Mouse (Mus musculus): ENCODE data around the gene Rdh11. TPM values are rescaled to one million over a fixed set of nuclear protein-coding genes. Genes with fewer than 3 reads are reported as not detected.

Gene Rdh11
- 38.4 and 44.9 TPM in 2 replicates for polyA plus RNA-seq (2015; fragmentation: Nextera tagmentation; extraction: Ambion mirVana)

DNA sequence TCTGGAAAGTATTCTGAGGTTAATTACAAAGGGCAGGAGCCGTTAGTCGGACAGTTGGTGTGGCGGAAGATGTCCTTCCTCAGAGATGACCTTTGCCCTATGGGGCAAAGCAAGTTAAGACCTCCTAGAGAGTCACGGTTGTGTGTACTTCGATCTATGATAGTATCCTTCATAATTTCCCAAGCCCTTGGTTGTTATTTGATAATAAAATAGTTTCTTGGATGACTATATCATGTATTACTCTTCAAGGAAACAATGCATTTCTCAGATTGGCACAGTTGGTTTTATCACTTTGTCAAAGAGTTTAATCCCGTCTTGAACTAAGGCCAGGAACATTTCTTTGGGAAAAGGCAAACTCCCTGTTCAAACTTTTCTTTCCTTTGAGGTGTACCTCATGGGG lies at the start of gene Rdh11:
Gene Rdh11 (minus strand): TSS at position 101 of the 400 bp plus-strand sequence.
- 64% methylated on average over 6 of the region's 6 CpGs for WGBS
- no peaks in the 10 kb centered on the region for H3K27me3 ChIP-seq (ENCODE audit: control insufficient read depth, insufficient read depth, low read depth, low read length)
- H3K4me1 ChIP-seq (ENCODE audit: control insufficient read depth, insufficient read depth, low read length) = peaks cover 25% of the 10 kb centered on the region
- H3K4me3 ChIP-seq (ENCODE audit: low read depth, low read length) = peak within 1 kb of the TSS; percentile 70
- H3K9me3 ChIP-seq (replicated peaks; ENCODE audit: control insufficient read depth, low read length, poor library complexity, severe bottlenecking) = no peaks in the 10 kb centered on the region
- no peak for ATAC-seq
- peaks cover 3% of the 10 kb centered on the region for H3K36me3 ChIP-seq (ENCODE audit: control insufficient read depth, insufficient read depth, low read length)
- peak within 1 kb of the TSS; percentile 85 for H3K27ac ChIP-seq (ENCODE audit: low read length)
- peak within 1 kb of the TSS; percentile 85 for H3K4me2 ChIP-seq (ENCODE audit: low read length)
- H3K9ac ChIP-seq (ENCODE audit: low read depth, low read length) = peak within 1 kb of the TSS; percentile 79

DNA sequence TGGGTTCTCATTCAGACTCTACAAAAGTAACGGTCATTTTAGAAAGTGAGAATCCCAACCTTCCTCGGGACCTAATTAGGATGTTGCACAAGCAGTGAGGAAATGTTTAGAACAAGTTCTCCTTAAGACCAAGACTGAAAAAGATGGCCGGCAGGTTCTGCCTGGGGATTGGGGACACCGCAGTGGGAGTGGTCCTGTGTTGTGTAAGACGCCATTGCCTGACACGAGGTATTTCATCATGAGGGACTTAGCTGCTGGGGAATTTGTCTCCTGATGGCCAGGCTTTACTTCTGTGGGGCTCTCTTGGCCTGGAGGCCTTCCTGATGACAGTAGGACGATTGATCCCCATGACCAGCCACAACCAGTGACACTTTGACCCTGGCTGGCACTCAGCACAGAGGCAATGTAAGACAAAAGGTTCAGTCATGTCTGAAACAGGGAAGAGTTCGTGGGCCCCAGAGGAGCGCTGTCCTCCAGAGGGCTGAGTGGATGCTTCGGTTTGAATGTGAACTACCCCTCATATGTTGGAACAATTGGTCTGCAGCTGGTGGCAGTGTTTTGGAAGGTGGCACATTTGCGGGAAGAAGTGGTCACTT lies 43.5 kb upstream of the Rdh11 start:
- WGBS = 79% methylated on average over 11 of the region's 11 CpGs
- H3K27me3 ChIP-seq (ENCODE audit: control insufficient read depth, insufficient read depth, low read depth, low read length) = no peaks in the 10 kb centered on the region
- H3K27ac ChIP-seq (ENCODE audit: low read length) = no peak overlapping the region
- H3K4me3 ChIP-seq (ENCODE audit: low read depth, low read length) = no peak overlapping the region
- no peak overlapping the region for H3K4me2 ChIP-seq (ENCODE audit: low read length)
- no peak overlapping the region for H3K9ac ChIP-seq (ENCODE audit: low read depth, low read length)
- no peaks in the 10 kb centered on the region for H3K4me1 ChIP-seq (ENCODE audit: control insufficient read depth, insufficient read depth, low read length)
- ATAC-seq = no peak
- peaks cover 25% of the 10 kb centered on the region for H3K36me3 ChIP-seq (ENCODE audit: control insufficient read depth, insufficient read depth, low read length)
- no peaks in the 10 kb centered on the region for H3K9me3 ChIP-seq (replicated peaks; ENCODE audit: control insufficient read depth, low read length, poor library complexity, severe bottlenecking)

DNA sequence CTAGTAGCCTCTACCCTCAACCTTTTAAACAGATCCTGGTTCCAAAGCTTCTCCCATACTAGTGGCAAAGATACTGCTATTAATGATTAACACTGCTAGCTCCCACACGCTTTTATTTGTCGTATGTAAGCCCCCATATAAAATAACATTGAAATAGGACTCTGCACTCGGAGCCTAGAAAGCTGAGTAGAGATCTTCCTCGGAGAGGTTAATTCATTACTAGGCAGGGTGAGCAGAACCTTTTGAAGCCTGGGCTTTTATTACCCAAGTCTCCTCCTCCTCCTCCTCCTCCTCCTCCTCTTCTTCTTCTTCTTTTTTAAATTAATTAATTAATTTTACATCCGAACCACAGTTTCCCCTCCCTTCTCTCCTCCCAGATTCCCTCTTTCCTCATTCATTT lies 25.4 kb upstream of the Rdh11 start:
- H3K36me3 ChIP-seq (ENCODE audit: control insufficient read depth, insufficient read depth, low read length) = no peaks in the 10 kb centered on the region
- H3K27me3 ChIP-seq (ENCODE audit: control insufficient read depth, insufficient read depth, low read depth, low read length) = no peaks in the 10 kb centered on the region
- no peak overlapping the region for H3K4me2 ChIP-seq (ENCODE audit: low read length)
- no peak for ATAC-seq
- H3K4me1 ChIP-seq (ENCODE audit: control insufficient read depth, insufficient read depth, low read length) = no peaks in the 10 kb centered on the region
- no peak overlapping the region for H3K4me3 ChIP-seq (ENCODE audit: low read depth, low read length)
- WGBS = 70% methylated on average over 5 of the region's 5 CpGs
- no peaks in the 10 kb centered on the region for H3K9me3 ChIP-seq (replicated peaks; ENCODE audit: control insufficient read depth, low read length, poor library complexity, severe bottlenecking)
- no peak overlapping the region for H3K27ac ChIP-seq (ENCODE audit: low read length)
- H3K9ac ChIP-seq (ENCODE audit: low read depth, low read length) = no peak overlapping the region

DNA sequence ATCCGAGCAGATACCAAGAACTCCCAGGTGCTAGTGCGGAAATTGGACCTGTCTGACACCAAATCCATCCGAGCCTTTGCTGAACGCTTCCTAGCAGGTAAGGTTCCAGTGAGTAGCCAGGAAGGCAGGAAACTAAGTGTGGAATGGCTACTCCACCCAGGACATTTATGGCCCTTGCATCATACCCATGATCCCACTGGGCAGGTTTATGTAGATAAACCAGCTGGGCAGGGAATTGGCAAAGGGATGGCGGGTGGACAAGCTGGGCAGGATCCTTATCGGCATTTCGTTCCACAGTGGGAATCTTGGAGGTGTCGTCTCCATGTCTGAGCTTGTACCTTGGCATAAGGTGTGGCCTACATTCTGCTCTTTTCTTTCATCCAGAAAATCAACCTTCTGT lies 19.4 kb upstream of the Rdh11 start:
- Histone ChIP-seq H3K4me2 (ENCODE audit: low read length) (no peak overlapping the region), H3K4me1 (ENCODE audit: control insufficient read depth, insufficient read depth, low read length) (peaks cover 4% of the 10 kb centered on the region), H3K4me3 (ENCODE audit: low read depth, low read length) (no peak overlapping the region), H3K27ac (ENCODE audit: low read length) (no peak overlapping the region), H3K9ac (ENCODE audit: low read depth, low read length) (no peak overlapping the region), H3K27me3 (ENCODE audit: control insufficient read depth, insufficient read depth, low read depth, low read length) (no peaks in the 10 kb centered on the region), H3K9me3 (replicated peaks; ENCODE audit: control insufficient read depth, low read length, poor library complexity, severe bottlenecking) (no peaks in the 10 kb centered on the region), H3K36me3 (ENCODE audit: control insufficient read depth, insufficient read depth, low read length) (no peaks in the 10 kb centered on the region)
- ATAC-seq = no peak
- 91% methylated on average over 8 of the region's 8 CpGs for WGBS

DNA sequence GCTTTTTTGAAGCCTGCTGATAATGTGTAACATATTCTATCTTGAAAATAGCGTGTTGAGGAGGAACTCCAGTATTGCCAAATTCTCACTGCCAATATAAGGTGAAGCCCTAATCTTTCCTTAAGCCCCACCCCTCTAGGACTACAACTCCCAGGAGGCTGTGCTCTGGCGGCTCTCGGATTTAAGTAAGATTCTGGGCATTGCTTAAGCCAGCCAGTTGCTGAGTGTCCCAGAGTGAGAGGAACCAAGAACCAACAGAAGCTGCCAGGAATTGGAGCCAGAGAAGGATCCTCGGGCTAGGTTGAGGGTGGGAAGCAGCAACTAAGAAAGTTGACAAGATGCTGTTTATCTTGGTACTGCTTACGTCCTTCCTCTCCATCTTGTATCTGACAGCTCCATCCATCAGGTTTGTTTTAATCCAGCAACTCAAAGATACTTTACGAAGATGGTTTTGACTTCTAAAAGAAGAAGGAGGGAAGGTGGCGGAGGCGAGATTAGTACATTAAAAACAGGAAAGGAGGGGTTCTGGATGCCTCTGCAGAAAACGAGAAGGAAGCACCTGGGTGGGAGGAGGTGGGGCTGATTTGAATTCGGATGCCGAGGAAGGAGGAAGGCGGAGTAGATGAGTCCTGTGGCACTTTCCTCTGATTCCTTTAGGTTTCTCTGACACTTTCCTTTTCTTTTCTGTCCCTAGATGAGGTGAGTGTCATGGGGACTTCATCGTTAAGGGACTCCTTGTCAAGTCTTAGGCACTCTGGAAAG lies 16.8 kb upstream of the Rdh11 start, which contains the start of gene Rdh12:
Gene Rdh12 (plus strand): TSS at position 212 of the 762 bp plus-strand sequence.
- H3K27me3 ChIP-seq (ENCODE audit: control insufficient read depth, insufficient read depth, low read depth, low read length) = no peaks in the 10 kb centered on the region
- H3K36me3 ChIP-seq (ENCODE audit: control insufficient read depth, insufficient read depth, low read length) = no peaks in the 10 kb centered on the region
- 7% methylated on average over 13 of the region's 13 CpGs for WGBS
- peak within 1 kb of the TSS; percentile 60 for H3K4me2 ChIP-seq (ENCODE audit: low read length)
- H3K9ac ChIP-seq (ENCODE audit: low read depth, low read length) = peak within 1 kb of the TSS; percentile 49
- H3K4me1 ChIP-seq (ENCODE audit: control insufficient read depth, insufficient read depth, low read length) = peaks cover 4% of the 10 kb centered on the region
- peak; percentile 68; the same call in 1 of the 2 replicates for ATAC-seq
- H3K4me3 ChIP-seq (ENCODE audit: low read depth, low read length) = peak within 1 kb of the TSS; percentile 45
- no peaks in the 10 kb centered on the region for H3K9me3 ChIP-seq (replicated peaks; ENCODE audit: control insufficient read depth, low read length, poor library complexity, severe bottlenecking)
- H3K27ac ChIP-seq (ENCODE audit: low read length) = no peak within 1 kb of the TSS

DNA sequence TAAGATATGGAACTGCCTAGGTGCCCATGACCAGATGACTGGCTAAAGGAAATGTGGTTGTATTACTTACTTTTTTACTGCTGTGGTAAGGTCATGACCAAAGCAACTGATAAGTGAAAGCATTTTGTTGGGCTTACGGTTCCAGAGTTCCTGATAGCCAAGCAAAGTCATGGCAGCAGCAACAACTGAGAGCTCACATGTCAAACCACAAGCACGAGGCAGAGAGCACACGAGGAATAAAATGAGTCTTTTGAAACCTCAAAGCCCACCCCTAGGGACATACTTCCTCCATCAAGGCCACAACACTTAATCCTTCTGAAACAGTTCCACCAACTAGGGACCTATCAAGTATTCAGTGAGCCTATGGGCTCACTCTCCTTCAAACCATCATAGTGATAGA lies 9.8 kb upstream of the Rdh11 start:
- Histone ChIP-seq H3K27ac (ENCODE audit: low read length) (no peak overlapping the region), H3K4me3 (ENCODE audit: low read depth, low read length) (no peak overlapping the region), H3K9me3 (replicated peaks; ENCODE audit: control insufficient read depth, low read length, poor library complexity, severe bottlenecking) (no peaks in the 10 kb centered on the region), H3K4me2 (ENCODE audit: low read length) (no peak overlapping the region), H3K27me3 (ENCODE audit: control insufficient read depth, insufficient read depth, low read depth, low read length) (no peaks in the 10 kb centered on the region), H3K4me1 (ENCODE audit: control insufficient read depth, insufficient read depth, low read length) (no peaks in the 10 kb centered on the region), H3K9ac (ENCODE audit: low read depth, low read length) (no peak overlapping the region), H3K36me3 (ENCODE audit: control insufficient read depth, insufficient read depth, low read length) (no peaks in the 10 kb centered on the region)
- 79% methylated on average over 3 of the region's 3 CpGs for WGBS
- ATAC-seq = no peak

DNA sequence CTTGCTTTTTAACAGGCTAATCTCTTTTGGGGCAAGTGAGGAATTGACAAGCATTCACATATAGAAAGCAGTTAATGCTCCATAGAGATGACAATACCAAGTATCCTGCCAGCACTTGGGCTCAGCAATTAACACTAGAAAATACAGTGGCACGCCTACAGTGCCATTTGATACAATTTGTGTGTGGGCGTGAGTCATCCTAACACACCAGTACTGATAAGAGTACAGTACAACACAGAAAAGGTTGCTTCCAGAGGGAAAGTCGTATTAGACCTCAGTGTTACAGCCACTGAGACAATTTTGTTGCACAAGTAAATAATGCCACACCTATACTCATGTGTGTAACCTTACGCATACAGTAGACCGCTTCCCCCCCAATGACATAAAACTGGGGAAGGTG lies 5.0 kb upstream of the Rdh11 start:
- Histone ChIP-seq H3K4me2 (ENCODE audit: low read length) (no peak overlapping the region), H3K9ac (ENCODE audit: low read depth, low read length) (no peak overlapping the region), H3K9me3 (replicated peaks; ENCODE audit: control insufficient read depth, low read length, poor library complexity, severe bottlenecking) (no peaks in the 10 kb centered on the region), H3K27me3 (ENCODE audit: control insufficient read depth, insufficient read depth, low read depth, low read length) (no peaks in the 10 kb centered on the region), H3K4me1 (ENCODE audit: control insufficient read depth, insufficient read depth, low read length) (0 out of 2 replicates have a peak, but pooled peaks cover under 1% of the 10 kb centered on the region), H3K4me3 (ENCODE audit: low read depth, low read length) (no peak overlapping the region), H3K27ac (ENCODE audit: low read length) (no peak overlapping the region), H3K36me3 (ENCODE audit: control insufficient read depth, insufficient read depth, low read length) (no peaks in the 10 kb centered on the region)
- WGBS = 90% methylated on average over 5 of the region's 5 CpGs
- ATAC-seq = no peak

DNA sequence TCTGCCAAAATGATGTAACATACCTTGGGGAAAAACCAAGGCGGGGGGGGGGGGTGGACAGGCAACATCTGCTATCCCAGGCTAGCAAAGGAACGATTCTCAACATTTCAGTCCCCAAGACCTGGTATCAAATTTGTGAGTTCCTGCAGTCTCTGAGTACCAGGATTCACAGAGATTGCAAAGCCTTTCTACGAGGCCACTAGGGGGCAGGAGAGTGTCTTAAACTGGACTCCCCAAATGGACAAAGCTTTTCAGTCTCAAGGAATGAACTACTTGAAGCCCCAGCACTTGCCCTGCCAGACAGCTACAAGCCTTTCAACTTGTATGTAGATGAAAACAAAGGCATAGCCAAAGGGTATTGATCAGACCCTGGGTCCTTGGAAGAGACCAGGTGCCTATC lies 1.3 kb upstream of the Rdh11 start:
- 2% methylated on average over 3 of the region's 3 CpGs for WGBS
- H3K9ac ChIP-seq (ENCODE audit: low read depth, low read length) = no peak overlapping the region
- no peak overlapping the region for H3K4me2 ChIP-seq (ENCODE audit: low read length)

DNA sequence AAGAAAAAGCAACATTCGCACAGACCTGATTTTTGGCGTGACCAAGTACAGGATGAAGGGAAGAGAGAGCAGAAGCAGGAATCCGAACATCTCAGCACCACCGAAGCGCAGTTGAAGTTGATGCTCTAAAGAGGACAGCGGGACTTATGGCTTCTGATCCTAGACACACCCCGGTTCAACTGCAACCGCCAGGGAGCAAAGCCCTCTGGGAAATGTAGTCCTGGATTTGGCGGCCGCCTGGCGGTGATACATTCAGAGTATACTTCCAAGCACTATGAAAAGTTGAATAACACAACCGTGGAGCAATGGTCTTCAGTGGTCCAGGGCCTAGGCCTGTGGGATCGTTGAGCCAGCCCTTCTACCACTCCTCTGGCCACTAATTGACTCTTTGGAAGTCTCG lies 392 bp downstream of the Rdh11 start:
- peak overlapping the region; percentile 85 for H3K4me2 ChIP-seq (ENCODE audit: low read length)
- H3K9me3 ChIP-seq (replicated peaks; ENCODE audit: control insufficient read depth, low read length, poor library complexity, severe bottlenecking) = no peaks in the 10 kb centered on the region
- peaks cover 25% of the 10 kb centered on the region for H3K4me1 ChIP-seq (ENCODE audit: control insufficient read depth, insufficient read depth, low read length)
- no peaks in the 10 kb centered on the region for H3K27me3 ChIP-seq (ENCODE audit: control insufficient read depth, insufficient read depth, low read depth, low read length)
- H3K9ac ChIP-seq (ENCODE audit: low read depth, low read length) = peak overlapping the region; percentile 79
- 6% methylated on average over 14 of the region's 14 CpGs for WGBS
- peak; percentile 83 for ATAC-seq
- peaks cover 3% of the 10 kb centered on the region for H3K36me3 ChIP-seq (ENCODE audit: control insufficient read depth, insufficient read depth, low read length)
- peak overlapping the region; percentile 70 for H3K4me3 ChIP-seq (ENCODE audit: low read depth, low read length)
- peak overlapping the region; percentile 85 for H3K27ac ChIP-seq (ENCODE audit: low read length)

More for the DNA sequence above, 1.3 kb upstream of the Rdh11 start:
- Histone ChIP-seq H3K27me3 (ENCODE audit: control insufficient read depth, insufficient read depth, low read depth, low read length) (no peaks in the 10 kb centered on the region), H3K9me3 (replicated peaks; ENCODE audit: control insufficient read depth, low read length, poor library complexity, severe bottlenecking) (no peaks in the 10 kb centered on the region), H3K4me1 (ENCODE audit: control insufficient read depth, insufficient read depth, low read length) (peaks cover 25% of the 10 kb centered on the region), H3K36me3 (ENCODE audit: control insufficient read depth, insufficient read depth, low read length) (no peaks in the 10 kb centered on the region; the same call in 1 of the 2 replicates), H3K4me3 (ENCODE audit: low read depth, low read length) (no peak overlapping the region), H3K27ac (ENCODE audit: low read length) (no peak overlapping the region)
- no peak for ATAC-seq
